Mouse (Mus musculus) hindbrain, embryonic 16.5 days (tissue): Measurements from ENCODE around the gene Wdr17. TPM values are rescaled to one million over a fixed set of nuclear protein-coding genes. Genes with fewer than 3 reads are reported as not detected.
"Not testable (repeated sequence)": the region's sequence is repeated elsewhere in the genome, so short reads cannot be mapped to it uniquely, and the experiment has no call there.

Experiments
- ATAC-seq: fragments of 200-750 bp; cut with Nextera tagmentation; 2 replicates; pipeline ENCODE4 v1.8.0; 2017; ENCODE audit warnings: moderate TSS enrichment, moderate library complexity
- H3K27ac ChIP-seq: fragments of 300-500 bp; sonication (generic); 2 replicates; pipeline ENCODE4 v1.5.1; 2014; ENCODE audit warnings: low read depth, mild to moderate bottlenecking, control low read depth, low read length, moderate library complexity
- H3K27me3 ChIP-seq: fragments of 300-500 bp; sonication (generic); replicated peaks from 2 replicates; pipeline ENCODE4 v1.6.1; 2014; ENCODE audit warnings: low read length; ENCODE audit not compliant: control insufficient read depth, insufficient read depth
- H3K36me3 ChIP-seq: fragments of 300-500 bp; sonication (generic); 2 replicates; pipeline ENCODE4 v1.6.1; 2014; ENCODE audit warnings: mild to moderate bottlenecking, low read length, moderate library complexity, mixed read lengths; ENCODE audit not compliant: control insufficient read depth, insufficient read depth
- H3K4me1 ChIP-seq: fragments of 300-500 bp; sonication (generic); 2 replicates; pipeline ENCODE4 v1.6.1; 2014; ENCODE audit warnings: low read depth, low read length; ENCODE audit not compliant: control insufficient read depth, insufficient read depth
- H3K4me2 ChIP-seq: fragments of 300-500 bp; sonication (generic); 2 replicates; pipeline ENCODE4 v1.6.1; 2014; ENCODE audit warnings: mild to moderate bottlenecking, low read length, control low read depth, moderate library complexity
- H3K4me3 ChIP-seq: fragments of 300-500 bp; sonication (generic); 2 replicates; pipeline ENCODE4 v1.5.1; 2014; ENCODE audit warnings: mild to moderate bottlenecking, low read length, control low read depth, moderate library complexity
- H3K9ac ChIP-seq: fragments of 300-500 bp; sonication (generic); 2 replicates; pipeline ENCODE4 v1.6.1; 2014; ENCODE audit warnings: low read depth, mild to moderate bottlenecking, control low read depth, low read length, moderate library complexity
- H3K9me3 ChIP-seq: fragments of 300-500 bp; sonication (generic); 2 replicates; pipeline ENCODE4 v1.6.1; 2014; ENCODE audit warnings: mild to moderate bottlenecking, low read length, moderate library complexity; ENCODE audit not compliant: control insufficient read depth
- WGBS: fragments of 180-500 bp; shearing (Covaris S2); extraction: QIAGEN DNeasy Blood & Tissue Kit; methylation state at CpG from one replicate; pipeline ENCODE4 v1.1.7; 2014; 5-methylcytosine and 5-hydroxymethylcytosine counted together
- polyA plus RNA-seq: library from polyadenylated mRNA; unstranded; fragments of >200 nt; fragmentation: Nextera tagmentation; extraction: Ambion mirVana; gene quantifications from 2 replicates; pipeline ENCODE4 v1.2.1, GENCODE M21; 2015

Gene Wdr17
- polyA plus RNA-seq, 1 experiment from 2014 or later = 13.9 TPM

DNA sequence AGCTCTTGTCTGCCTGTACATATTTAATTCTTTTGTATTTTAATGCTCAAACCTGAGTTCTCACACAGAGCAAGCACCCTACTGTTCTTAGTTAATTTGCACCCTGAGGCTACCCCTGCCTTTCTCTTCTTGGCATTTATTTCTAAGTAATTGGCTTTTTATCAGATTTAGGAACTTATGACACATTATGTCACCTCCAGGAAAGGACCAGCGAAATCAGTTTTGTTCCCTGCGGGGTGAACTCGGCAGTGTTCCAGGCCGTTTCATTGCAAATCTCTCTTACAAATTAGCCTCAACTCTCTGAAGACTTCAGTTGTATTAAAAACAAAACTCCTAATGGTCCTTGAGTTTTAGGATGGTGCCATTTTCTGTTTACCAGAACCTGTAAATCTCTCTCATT lies 248.3 kb downstream of the Wdr17 start:
- Histone ChIP-seq H3K4me2 (no peak overlapping the region), H3K27me3 (no peaks in the 10 kb centered on the region), H3K9me3 (no peaks in the 10 kb centered on the region), H3K4me3 (no peak overlapping the region), H3K36me3 (peaks cover 4% of the 10 kb centered on the region; the same call in 1 of the 2 replicates), H3K4me1 (no peaks in the 10 kb centered on the region), H3K9ac (no peak overlapping the region), H3K27ac (no peak overlapping the region)
- WGBS = 50% methylated on average over 4 of the region's 4 CpGs
- ATAC-seq = no peak

DNA sequence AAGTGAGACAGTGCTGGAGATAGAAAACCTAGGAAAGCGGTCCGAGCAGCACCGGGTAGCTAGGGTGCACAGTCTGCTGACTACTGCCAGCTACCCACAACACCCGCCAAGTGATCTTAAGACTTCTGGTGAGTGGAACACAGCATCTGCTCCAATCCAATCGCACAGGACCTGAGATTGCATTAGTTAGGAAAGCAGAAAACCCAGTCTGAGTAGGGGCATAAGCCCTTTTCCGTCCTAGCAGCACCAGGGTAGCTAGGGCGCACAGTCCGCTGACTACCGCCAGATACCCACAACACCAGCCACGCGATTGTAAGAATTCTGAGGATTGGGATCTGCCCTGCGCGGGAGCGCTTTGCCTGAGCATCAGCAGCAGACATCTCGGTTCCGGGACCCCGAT lies 270.3 kb downstream of the Wdr17 start:
- H3K9me3 ChIP-seq, H3K4me2 ChIP-seq, H3K9ac ChIP-seq, ATAC-seq, H3K4me3 ChIP-seq, H3K27me3 ChIP-seq, H3K36me3 ChIP-seq, H3K27ac ChIP-seq, H3K4me1 ChIP-seq: not testable (repeated sequence)
- 86% methylated on average over 17 of the region's 17 CpGs for WGBS

DNA sequence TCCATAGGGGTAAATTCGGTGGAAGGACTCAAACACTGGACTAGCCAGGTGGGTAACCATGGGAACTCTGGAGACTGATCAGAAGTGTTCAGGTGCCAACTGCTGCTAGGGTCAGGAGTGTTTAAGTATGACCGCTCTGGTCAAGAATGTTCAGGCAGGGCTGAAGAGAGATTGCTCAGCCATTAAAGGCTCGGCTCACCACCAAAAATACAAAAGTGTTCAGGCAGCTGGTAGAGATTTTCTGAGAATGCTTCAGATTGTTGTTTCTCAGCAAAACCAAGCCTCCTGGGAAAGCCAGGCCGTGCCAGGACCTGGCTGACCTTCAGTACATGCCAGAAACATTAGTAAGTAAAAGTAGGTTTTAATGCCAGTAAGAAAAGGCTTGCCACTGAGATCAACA lies 276.7 kb downstream of the Wdr17 start:
- Histone ChIP-seq H3K27me3 (no peaks in the 10 kb centered on the region), H3K4me2 (no peak overlapping the region), H3K36me3 (no peaks in the 10 kb centered on the region), H3K27ac (no peak overlapping the region), H3K9me3 (no peaks in the 10 kb centered on the region), H3K4me1 (no peaks in the 10 kb centered on the region), H3K4me3 (no peak overlapping the region), H3K9ac (no peak overlapping the region)
- ATAC-seq = no peak
- 87% methylated on average over 4 of the region's 4 CpGs for WGBS

DNA sequence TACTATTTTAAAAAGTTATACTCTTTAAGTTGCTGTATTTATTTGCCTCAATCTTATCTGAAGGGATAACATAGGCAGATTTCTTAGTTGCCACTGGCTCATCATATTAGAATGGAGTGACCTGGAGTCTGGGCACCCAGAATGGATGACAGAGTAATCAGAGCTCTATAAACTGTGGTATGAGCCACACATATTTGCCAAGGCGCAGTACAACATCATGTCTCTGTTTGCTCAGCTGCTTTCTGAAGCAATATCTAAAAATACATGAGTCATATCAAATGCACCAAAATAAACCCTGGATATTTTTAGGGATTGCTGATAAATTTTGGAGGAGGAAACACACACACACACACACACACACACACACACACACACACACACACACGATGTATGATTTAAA lies 277.6 kb downstream of the Wdr17 start:
- no peak overlapping the region for H3K4me3 ChIP-seq
- H3K27ac ChIP-seq = no peak overlapping the region
- H3K9ac ChIP-seq = no peak overlapping the region
- no peaks in the 10 kb centered on the region for H3K27me3 ChIP-seq
- no peak overlapping the region for H3K4me2 ChIP-seq
- no peaks in the 10 kb centered on the region for H3K36me3 ChIP-seq
- no peaks in the 10 kb centered on the region for H3K9me3 ChIP-seq
- 82% methylated on average over 2 of the region's 2 CpGs for WGBS
- ATAC-seq = no peak
- H3K4me1 ChIP-seq = no peaks in the 10 kb centered on the region

DNA sequence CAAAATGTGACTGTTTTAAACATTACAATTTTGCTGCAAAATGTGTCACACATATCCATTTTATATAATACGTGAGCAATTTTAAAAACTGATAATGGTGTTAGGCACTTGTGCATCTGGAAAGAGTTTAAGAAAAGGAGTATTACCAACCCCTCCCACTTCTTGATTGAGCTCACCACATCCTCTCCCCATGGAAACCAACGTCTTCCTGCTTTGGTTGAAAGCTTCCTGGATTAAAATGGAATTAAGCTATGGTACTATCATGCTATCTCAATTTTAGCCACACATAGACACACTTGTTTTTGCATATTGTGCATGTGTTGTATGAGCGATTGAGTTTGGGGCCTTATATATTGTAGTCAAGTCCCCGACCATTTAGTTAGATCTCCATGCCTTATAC lies 283.5 kb downstream of the Wdr17 start:
- WGBS = 85% methylated on average over 4 of the region's 4 CpGs
- Histone ChIP-seq H3K27me3 (no peaks in the 10 kb centered on the region), H3K4me1 (peaks cover 6% of the 10 kb centered on the region), H3K9me3 (no peaks in the 10 kb centered on the region), H3K4me2 (no peak overlapping the region), H3K4me3 (no peak overlapping the region), H3K9ac (no peak overlapping the region), H3K36me3 (no peaks in the 10 kb centered on the region), H3K27ac (no peak overlapping the region)
- ATAC-seq = no peak

DNA sequence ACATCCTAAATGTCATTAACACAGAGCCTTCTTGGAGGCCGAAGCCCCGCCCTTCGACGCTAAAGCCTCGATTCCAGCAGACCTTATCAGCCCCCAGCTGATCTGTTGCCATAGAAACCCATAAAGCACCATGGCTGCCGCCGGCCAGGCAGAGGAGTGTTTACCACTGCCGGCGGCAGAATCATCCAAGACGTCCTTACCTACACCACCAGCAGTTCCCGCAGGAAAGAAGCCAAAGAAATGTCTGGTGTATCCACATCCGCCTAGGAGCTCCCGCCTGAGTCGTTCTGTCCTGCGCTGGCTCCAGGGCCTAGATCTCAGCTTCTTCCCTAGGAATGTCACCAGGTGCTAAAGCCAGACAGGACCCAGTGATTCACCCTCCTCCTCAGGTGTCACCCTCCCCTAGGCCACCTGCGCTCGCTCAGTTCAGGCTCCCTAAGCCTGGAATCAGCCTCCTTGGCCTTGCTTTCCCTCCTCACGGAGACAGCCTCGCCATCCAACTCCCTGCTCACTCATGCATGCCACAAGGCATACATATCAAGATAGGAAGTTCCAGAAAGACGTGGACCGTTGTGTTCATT lies 286.2 kb downstream of the Wdr17 start, which contains the start of gene Spata4:
Gene Spata4, plus strand, starts transcription at position 111 of the 581 bp plus-strand sequence.
- H3K9me3 ChIP-seq = no peaks in the 10 kb centered on the region
- peak within 1 kb of the TSS; percentile 63 for H3K9ac ChIP-seq
- no peaks in the 10 kb centered on the region for H3K27me3 ChIP-seq
- H3K4me3 ChIP-seq = peak within 1 kb of the TSS; percentile 37
- peak within 1 kb of the TSS; percentile 67 for H3K27ac ChIP-seq
- WGBS = 4% methylated on average over 21 of the region's 21 CpGs
- ATAC-seq = peak; percentile 94
- H3K4me1 ChIP-seq = peaks cover 6% of the 10 kb centered on the region
- H3K36me3 ChIP-seq = no peaks in the 10 kb centered on the region
- peak within 1 kb of the TSS; percentile 70 for H3K4me2 ChIP-seq

DNA sequence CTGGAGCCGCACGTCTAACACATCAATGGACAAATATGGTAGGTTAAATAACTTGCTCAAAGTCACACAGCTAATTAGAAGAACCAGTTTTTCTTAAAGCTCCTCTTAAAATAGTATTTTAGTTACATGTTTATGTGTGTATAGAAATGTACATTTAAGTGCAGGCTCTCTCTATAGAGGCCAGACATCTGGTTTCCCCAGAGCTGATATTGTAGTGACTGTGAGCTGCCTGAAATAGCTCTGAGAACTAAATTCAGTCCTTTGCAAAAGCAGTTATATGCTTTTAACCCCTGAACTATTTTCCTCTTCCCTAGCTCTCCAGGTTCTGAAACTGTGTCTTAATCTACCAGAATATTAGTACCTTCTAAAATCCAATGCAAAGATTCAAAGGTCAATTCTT lies 289.6 kb downstream of the Wdr17 start:
- Histone ChIP-seq H3K4me1 (peaks cover 6% of the 10 kb centered on the region), H3K27ac (no peak overlapping the region), H3K9ac (no peak overlapping the region), H3K4me3 (no peak overlapping the region), H3K36me3 (no peaks in the 10 kb centered on the region), H3K4me2 (no peak overlapping the region), H3K9me3 (no peaks in the 10 kb centered on the region), H3K27me3 (no peaks in the 10 kb centered on the region)
- 85% methylated on average over 2 of the region's 2 CpGs for WGBS
- no peak for ATAC-seq

DNA sequence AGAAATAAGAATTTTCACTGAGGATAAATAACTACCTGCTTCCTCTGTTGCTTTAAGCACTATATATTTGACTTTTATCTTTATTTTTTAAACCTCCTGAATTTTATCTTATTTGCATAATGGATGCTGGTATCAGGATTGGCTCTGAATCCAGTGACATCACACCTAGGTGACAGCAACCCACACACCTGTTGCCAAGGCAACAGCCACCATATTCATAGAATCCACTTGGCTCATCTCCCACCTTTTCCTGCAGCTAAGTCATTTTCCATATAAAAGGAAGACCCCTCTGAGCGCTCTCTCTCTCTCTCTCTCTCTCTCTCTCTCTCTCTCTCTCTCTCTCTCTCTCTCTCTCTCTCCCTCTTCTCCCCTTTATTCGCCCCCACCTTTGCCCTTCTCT lies 290.0 kb downstream of the Wdr17 start:
- H3K9ac ChIP-seq = no peak overlapping the region

DNA sequence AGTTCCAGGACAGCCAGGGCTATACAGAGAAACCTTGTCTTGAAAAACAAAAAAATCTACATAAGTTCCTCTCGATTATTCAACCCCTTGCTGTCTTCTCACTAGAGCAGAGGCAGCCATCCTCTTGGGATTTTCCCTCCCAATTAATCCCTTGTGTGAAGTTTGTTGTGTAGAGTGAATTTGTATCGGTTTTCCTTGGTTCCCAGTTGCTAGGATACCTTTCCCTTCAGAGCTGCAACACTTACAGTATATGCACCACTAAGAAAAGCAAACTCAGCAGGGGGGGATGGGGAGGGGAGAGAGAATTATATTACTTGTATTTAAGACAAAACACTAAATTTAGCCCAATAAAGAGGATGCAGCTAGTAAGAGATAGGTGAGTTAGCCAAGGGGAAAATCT lies 290.9 kb downstream of the Wdr17 start:
- 0 out of 2 replicates have a peak, but pooled peaks have one; percentile 28 for ATAC-seq
- H3K9me3 ChIP-seq = no peaks in the 10 kb centered on the region
- 32% methylated on average over 2 of the region's 2 CpGs for WGBS
- H3K27ac ChIP-seq = no peak overlapping the region
- no peak overlapping the region for H3K4me3 ChIP-seq
- no peaks in the 10 kb centered on the region for H3K36me3 ChIP-seq
- H3K27me3 ChIP-seq = no peaks in the 10 kb centered on the region
- no peak overlapping the region for H3K9ac ChIP-seq
- no peak overlapping the region for H3K4me2 ChIP-seq
- H3K4me1 ChIP-seq = peaks cover 6% of the 10 kb centered on the region

More for the DNA sequence above, 290.0 kb downstream of the Wdr17 start:
- no peak for ATAC-seq
- Histone ChIP-seq H3K4me2 (no peak overlapping the region), H3K36me3 (no peaks in the 10 kb centered on the region), H3K9me3 (no peaks in the 10 kb centered on the region), H3K27me3 (no peaks in the 10 kb centered on the region), H3K27ac (no peak overlapping the region), H3K4me3 (no peak overlapping the region), H3K4me1 (peaks cover 6% of the 10 kb centered on the region)
- WGBS = 78% methylated on average over 2 of the region's 2 CpGs
